11 mouse cellular contexts compared by ENCODE assay signal in genomic region chr12:21511043-21511665, GRCm38 (mm10).
DNase-seq lines count a peak whose midpoint lies in the region; ATAC-seq lines count a peak whose summit lies in the region.
"Had no signal": no experiment of that assay in that cellular context is flagged by ENCODE, and none has a peak within 500 bp of the region (broad histone marks: within the 10 kb centered on the region; RNA-seq: fewer than 3 reads in every experiment).

No protein-coding gene starts in this region.

- WGBS in forebrain, embryonic 16.5 days = 74% methylated on average over 8 of the region's 8 CpGs
- WGBS in hindbrain, embryonic 14.5 days = 71% methylated on average over 8 of the region's 8 CpGs
- 76% methylated on average over 8 of the region's 8 CpGs for WGBS in liver, embryonic 11.5 days

- H3K4me3 ChIP-seq in forebrain, embryonic 16.5 days (replicated peaks; ENCODE audit: low read length) = no peak overlapping the region
- H3K4me3 ChIP-seq in hindbrain, embryonic 14.5 days (replicated peaks; ENCODE audit: low read length) = no peak overlapping the region
- H3K4me3 ChIP-seq in liver, embryonic 11.5 days (ENCODE audit: low read depth, low read length) = no peak overlapping the region
- H3K4me3 ChIP-seq: limb, embryonic 15.5 days had no signal

- intact Hi-C loops in left cerebral cortex, postnatal 25 days (cut with DNase I) = loop anchor here (5.0 kb wide), 1 partner anchor 94 kb away; the partner anchor contains the start of gene Ywhaq

- H3K9ac ChIP-seq in forebrain, embryonic 16.5 days (replicated peaks; ENCODE audit: low read depth, low read length) = no peak overlapping the region
- no peak overlapping the region for H3K9ac ChIP-seq in hindbrain, embryonic 14.5 days
- no peak overlapping the region for H3K9ac ChIP-seq in liver, embryonic 11.5 days (ENCODE audit: low read depth, low read length)
- H3K9ac ChIP-seq: limb, embryonic 15.5 days had no signal

- no peak overlapping the region; the same call in 1 of the 2 replicates for H3K27ac ChIP-seq in forebrain, embryonic 16.5 days (ENCODE audit: low read length)
- peak overlapping the region; percentile 51; the same call in 1 of the 2 replicates for H3K27ac ChIP-seq in hindbrain, embryonic 14.5 days
- H3K27ac ChIP-seq in liver, embryonic 11.5 days (ENCODE audit: low read depth, low read length) = no peak overlapping the region
- H3K27ac ChIP-seq: limb, embryonic 15.5 days had no signal

- H3K36me3 ChIP-seq in forebrain, embryonic 16.5 days (ENCODE audit: control insufficient read depth, insufficient read depth) = no peaks in the 10 kb centered on the region
- no peaks in the 10 kb centered on the region for H3K36me3 ChIP-seq in hindbrain, embryonic 14.5 days (replicated peaks; ENCODE audit: control insufficient read depth, insufficient read depth)
- H3K36me3 ChIP-seq in liver, embryonic 11.5 days (ENCODE audit: control insufficient read depth, insufficient read depth, low read length) = no peaks in the 10 kb centered on the region
- H3K36me3 ChIP-seq: G1E; limb, embryonic 15.5 days had no signal

- H3K4me2 ChIP-seq in forebrain, embryonic 16.5 days (ENCODE audit: low read length) = no peak overlapping the region
- no peak overlapping the region for H3K4me2 ChIP-seq in hindbrain, embryonic 14.5 days (replicated peaks)
- no peak overlapping the region for H3K4me2 ChIP-seq in liver, embryonic 11.5 days
- H3K4me2 ChIP-seq: limb, embryonic 15.5 days had no signal

- no peaks in the 10 kb centered on the region for H3K27me3 ChIP-seq in forebrain, embryonic 16.5 days (replicated peaks; ENCODE audit: control insufficient read depth, insufficient read depth, low read length)
- no peaks in the 10 kb centered on the region for H3K27me3 ChIP-seq in hindbrain, embryonic 14.5 days (ENCODE audit: control insufficient read depth, insufficient read depth, low read length)
- no peaks in the 10 kb centered on the region for H3K27me3 ChIP-seq in liver, embryonic 11.5 days (replicated peaks; ENCODE audit: control insufficient read depth, insufficient read depth, low read length)
- H3K27me3 ChIP-seq: limb, embryonic 15.5 days had no signal

- H3K4me1 ChIP-seq in forebrain, embryonic 16.5 days (replicated peaks; ENCODE audit: control insufficient read depth, insufficient read depth, low read length) = no peaks in the 10 kb centered on the region
- peaks cover 7% of the 10 kb centered on the region; the same call in 1 of the 2 replicates for H3K4me1 ChIP-seq in hindbrain, embryonic 14.5 days (replicated peaks; ENCODE audit: control insufficient read depth, insufficient read depth, low read length)
- no peaks in the 10 kb centered on the region for H3K4me1 ChIP-seq in liver, embryonic 11.5 days (replicated peaks; ENCODE audit: control insufficient read depth, insufficient read depth, low read length)
- H3K4me1 ChIP-seq: limb, embryonic 15.5 days had no signal

- no peak for DNase-seq in hindbrain, embryonic 14.5 days (ENCODE audit: low spot score)
- DNase-seq in left cerebral cortex, postnatal 25 days (ENCODE audit: low spot score in 2 of 2) = peak; percentile 74 to 90
- peak; percentile 68 to 87 for DNase-seq in right cerebral cortex, postnatal 10 days (ENCODE audit: low spot score in 2 of 2)
- no peak for DNase-seq in spleen, postnatal 14 days (ENCODE audit: low spot score in 2 of 2)
- no peak for DNase-seq in liver, embryonic 11.5 days (ENCODE audit: low spot score)
- DNase-seq in urinary bladder, postnatal 10 days (ENCODE audit: low spot score) = no peak
- DNase-seq: adrenal gland, postnatal 36 days; gastrocnemius, postnatal 10 days had no signal

- no peaks in the 10 kb centered on the region for H3K9me3 ChIP-seq in forebrain, embryonic 16.5 days (ENCODE audit: control insufficient read depth, low read length)
- no peaks in the 10 kb centered on the region for H3K9me3 ChIP-seq in hindbrain, embryonic 14.5 days (ENCODE audit: control insufficient read depth, low read length)
- 0 out of 2 replicates have a peak, but pooled peaks cover 1% of the 10 kb centered on the region for H3K9me3 ChIP-seq in liver, embryonic 11.5 days (ENCODE audit: control insufficient read depth, low read length)
- H3K9me3 ChIP-seq: G1E; limb, embryonic 15.5 days had no signal

- ATAC-seq in forebrain, embryonic 16.5 days = peak; percentile 65
- ATAC-seq in hindbrain, embryonic 14.5 days (ENCODE audit: low FRiP score) = peak; percentile 72
- ATAC-seq in liver, embryonic 11.5 days (replicated peaks; ENCODE audit: low FRiP score) = no peak

Comparison
In these comparisons a context has a peak if more than half of its experiments do, and no peak if none do; other contexts are left out.
1. DNase-seq: peak in left cerebral cortex, postnatal 25 days (2 of 2) and right cerebral cortex, postnatal 10 days (2 of 2); none in hindbrain, embryonic 14.5 days (single experiment), spleen, postnatal 14 days (0 of 2), liver, embryonic 11.5 days (single experiment) and urinary bladder, postnatal 10 days (single experiment).